Comparison of ENCODE assay signal across 15 mouse cellular contexts in genomic region chr2:75621873-75622654, GRCm38 (mm10). TPM values are rescaled to one million over a fixed set of nuclear protein-coding genes. Genes with fewer than 3 reads are reported as not detected.
DNase-seq lines count a peak whose midpoint lies in the region; ATAC-seq and TF ChIP-seq lines count a peak whose summit lies in the region.
"Had no signal": no experiment of that assay in that cellular context is flagged by ENCODE, and none has a peak within 500 bp of the region (broad histone marks: within the 10 kb centered on the region; RNA-seq: fewer than 3 reads in every experiment).

No protein-coding gene starts in this region.

- no peak for TF ChIP-seq POLR2A in liver, adult 2 months (IDR thresholded peaks at IDR 0.05; ENCODE audit: extremely low read depth, insufficient read depth, low read length)
- TF ChIP-seq POLR2A in ES-Bruce4 (IDR thresholded peaks at IDR 0.05; ENCODE audit: insufficient read depth, low read length), result no peak

- no peak overlapping the region; the same call in 1 of the 2 replicates for H3K9ac ChIP-seq in liver, adult 2 months (ENCODE audit: low read depth, low read length)
- H3K9ac ChIP-seq in liver, embryonic 12.5 days, result no peak overlapping the region
- no peak overlapping the region for H3K9ac ChIP-seq in ES-Bruce4 (ENCODE audit: low read depth, poor library complexity, severe bottlenecking)
- H3K9ac ChIP-seq: hindbrain, embryonic 12.5 days; liver, embryonic 13.5 days had no signal

- WGBS in liver, adult 2 months, result 46% methylated on average over 14 of the region's 14 CpGs
- WGBS in liver, embryonic 12.5 days (ENCODE audit: insufficient replicate concordance), result 73% methylated on average over 14 of the region's 14 CpGs

- TF ChIP-seq CTCF in liver, adult 2 months (IDR thresholded peaks at IDR 0.05; ENCODE audit: low read depth, low read length), result peak; percentile 37
- peak; percentile 56 for TF ChIP-seq CTCF in ES-Bruce4 (IDR thresholded peaks at IDR 0.05; ENCODE audit: low read depth, low read length)

- no peaks in the 10 kb centered on the region for H3K79me2 ChIP-seq in liver, adult 2 months (ENCODE audit: control insufficient read depth, insufficient read depth, low read length)

- H3K4me2 ChIP-seq in liver, embryonic 12.5 days, result no peak overlapping the region
- H3K4me2 ChIP-seq: hindbrain, embryonic 12.5 days; liver, embryonic 13.5 days had no signal

- no peak for ATAC-seq in liver, embryonic 12.5 days

- no peaks in the 10 kb centered on the region for H3K27me3 ChIP-seq in liver, adult 2 months (ENCODE audit: control insufficient read depth, insufficient read depth, low read length)
- H3K27me3 ChIP-seq in liver, embryonic 12.5 days (replicated peaks), result peaks cover 8% of the 10 kb centered on the region; the same call in 1 of the 2 replicates
- H3K27me3 ChIP-seq in ES-Bruce4 (ENCODE audit: control insufficient read depth, insufficient read depth, low read length, poor library complexity, severe bottlenecking), result no peaks in the 10 kb centered on the region
- H3K27me3 ChIP-seq: CH12.LX; hindbrain, embryonic 12.5 days; liver, embryonic 13.5 days had no signal

- peaks cover 7% of the 10 kb centered on the region for H3K4me1 ChIP-seq in liver, adult 2 months (ENCODE audit: control insufficient read depth, insufficient read depth, low read length)
- no peaks in the 10 kb centered on the region for H3K4me1 ChIP-seq in liver, embryonic 12.5 days
- H3K4me1 ChIP-seq in ES-Bruce4 (ENCODE audit: control insufficient read depth, insufficient read depth, low read length), result no peaks in the 10 kb centered on the region
- H3K4me1 ChIP-seq: hindbrain, embryonic 12.5 days; liver, embryonic 13.5 days had no signal

- H3K9me3 ChIP-seq in liver, embryonic 12.5 days (replicated peaks), result no peaks in the 10 kb centered on the region
- no peaks in the 10 kb centered on the region for H3K9me3 ChIP-seq in ES-Bruce4 (replicated peaks; ENCODE audit: control insufficient read depth, insufficient read depth, low read length, poor library complexity, severe bottlenecking)
- H3K9me3 ChIP-seq: forebrain, embryonic 10.5 days; hindbrain, embryonic 12.5 days; liver, embryonic 13.5 days had no signal

- peak overlapping the region; percentile 65 for H3K27ac ChIP-seq in liver, adult 2 months (replicated peaks; ENCODE audit: insufficient read depth, low read depth, low read length)
- H3K27ac ChIP-seq in liver, embryonic 12.5 days, result no peak overlapping the region
- H3K27ac ChIP-seq in ES-Bruce4 (ENCODE audit: insufficient read depth, low read length), result no peak overlapping the region
- H3K27ac ChIP-seq: forebrain, embryonic 10.5 days; hindbrain, embryonic 12.5 days; liver, embryonic 13.5 days had no signal

- intact Hi-C loops in gastrocnemius, postnatal 36 days (cut with DNase I), result no loop called here
- intact Hi-C loops in left cerebral cortex, postnatal 4 days (cut with DNase I), result no loop called here

- DNase-seq in gastrocnemius, postnatal 4 days (ENCODE audit: low spot score in 2 of 2), result peak; percentile 31 to 57
- DNase-seq in gastrocnemius, postnatal 36 days, result no peak
- peak; percentile 84 for DNase-seq in liver, adult 2 months (ENCODE audit: extremely low read depth, low read depth, low spot score)
- peak; percentile 44 for DNase-seq in heart, postnatal 4 days
- no peak for DNase-seq in left cerebral cortex, postnatal 4 days
- DNase-seq: cerebellum, adult 9-11 months; kidney, adult 18-20 months; liver, embryonic 13.5 days; right cerebral cortex, postnatal 4 days; thymus, postnatal 14 days had no signal

- no peak overlapping the region for H3K4me3 ChIP-seq in liver, adult 2 months (ENCODE audit: insufficient read depth, low read depth, low read length)
- H3K4me3 ChIP-seq in liver, embryonic 12.5 days, result no peak overlapping the region
- H3K4me3 ChIP-seq in ES-Bruce4 (ENCODE audit: low read depth, low read length), result no peak overlapping the region
- H3K4me3 ChIP-seq: forebrain, embryonic 10.5 days; hindbrain, embryonic 12.5 days; liver, embryonic 13.5 days had no signal

- TF ChIP-seq EP300 in ES-Bruce4 (IDR thresholded peaks at IDR 0.05; ENCODE audit: insufficient read depth, low read depth, low read length), result no peak

- no peaks in the 10 kb centered on the region for H3K36me3 ChIP-seq in liver, adult 2 months (ENCODE audit: control insufficient read depth, insufficient read depth, low read length)
- no peaks in the 10 kb centered on the region for H3K36me3 ChIP-seq in liver, embryonic 12.5 days
- peaks cover 5% of the 10 kb centered on the region; the same call in 1 of the 2 replicates for H3K36me3 ChIP-seq in ES-Bruce4 (ENCODE audit: control insufficient read depth, insufficient read depth, low read length, poor library complexity, severe bottlenecking)
- H3K36me3 ChIP-seq: forebrain, embryonic 10.5 days; hindbrain, embryonic 12.5 days; liver, embryonic 13.5 days had no signal

RNA-seq across cellular contexts. Expression of gene Hnrnpa3, which starts 37.0 kb away (rescaled TPM):
- 100 to 1,000 TPM; 421 to 501 TPM for total RNA-seq in gastrocnemius, postnatal 4 days (2021)
- 100 to 1,000 TPM in 1 of 2 experiments, 10 to 100 TPM in 1; 96.6 to 134 TPM for total RNA-seq in gastrocnemius, postnatal 36 days (2021)
- 44.2 and 45.5 TPM in 2 replicates for total RNA-seq in liver, adult 2 months (2014; rRNA removed)
- polyA plus RNA-seq in liver, adult 2 months (2012; rRNA removed), result 13.9 and 14.1 TPM in 2 replicates
- polyA plus RNA-seq in liver, embryonic 12.5 days (2016; fragmentation: Nextera tagmentation; extraction: Ambion mirVana), result 199 and 204 TPM in 2 replicates
- polyA plus RNA-seq in ES-Bruce4 (2011; ENCODE audit: insufficient read depth, insufficient read length, low read depth, missing spikeins), result 775 and 839 TPM in 2 replicates
- 100 to 1,000 TPM; 504 to 509 TPM for total RNA-seq in heart, postnatal 4 days (2021)
- total RNA-seq in left cerebral cortex, postnatal 4 days (2021), result 100 to 1,000 TPM; 456 to 465 TPM

Comparison
In these comparisons a context has a peak if more than half of its experiments do, and no peak if none do; other contexts are left out.
1. DNase-seq: peak in gastrocnemius, postnatal 4 days (2 of 2), liver, adult 2 months (single experiment) and heart, postnatal 4 days (single experiment); none in gastrocnemius, postnatal 36 days (0 of 2) and left cerebral cortex, postnatal 4 days (single experiment).